Mouse (Mus musculus): Measurements from ENCODE around the gene Pheta2. TPM values are rescaled to one million over a fixed set of nuclear protein-coding genes. Genes with fewer than 3 reads are reported as not detected.
"Not testable (repeated sequence)": the region's sequence is repeated elsewhere in the genome, so short reads cannot be mapped to it uniquely, and the experiment has no call there.

Gene Pheta2
- polyA plus RNA-seq, 1 experiment = 1.8 TPM

GRCm38 (mm10) chr15:82358431-82359260 lies 19.9 kb downstream of the Pheta2 start:
- H3K36me3 ChIP-seq (ENCODE audit: control insufficient read depth) = no peaks in the 10 kb centered on the region
- H3K4me1 ChIP-seq (ENCODE audit: control insufficient read depth) = peaks cover 14% of the 10 kb centered on the region
- no peaks in the 10 kb centered on the region for H3K27me3 ChIP-seq (ENCODE audit: control insufficient read depth)
- TF ChIP-seq TAL1 (IDR thresholded peaks at IDR 0.05; ENCODE audit: low read length) = no peak
- TF ChIP-seq GATA1 (IDR thresholded peaks at IDR 0.05; ENCODE audit: low read length) = no peak
- peak overlapping the region; percentile 1 for H3K4me3 ChIP-seq (replicated peaks)
- peaks cover 6% of the 10 kb centered on the region for H3K9me3 ChIP-seq (ENCODE audit: control insufficient read depth, low read length)

DNA sequence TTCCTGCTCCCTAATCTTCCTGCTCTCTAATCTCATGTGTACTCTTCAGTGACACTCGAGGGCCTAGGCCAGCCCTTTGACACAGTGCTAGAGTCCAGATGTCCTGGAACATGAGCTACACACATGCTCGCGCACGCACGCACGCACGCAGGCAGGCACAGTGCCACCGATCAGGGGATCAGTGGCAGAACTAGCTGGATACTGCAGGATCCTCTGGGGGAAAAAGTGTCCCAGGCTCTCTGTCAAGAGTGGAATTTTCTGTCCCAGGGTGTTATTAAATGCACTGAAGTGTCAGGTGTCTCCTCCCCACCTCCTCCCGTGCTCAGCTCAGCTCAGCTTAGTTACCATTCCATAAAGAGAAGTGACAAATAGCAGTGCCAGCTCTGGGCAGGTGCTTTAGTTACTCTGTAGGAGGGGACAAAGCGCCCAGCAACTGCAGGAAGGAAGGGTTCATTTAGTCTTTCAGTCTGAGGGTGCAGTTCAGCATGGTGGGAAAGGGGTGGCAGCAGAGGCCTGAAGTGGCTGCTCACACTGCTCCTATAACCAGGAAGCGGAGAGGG lies 22.8 kb downstream of the Pheta2 start:
- TF ChIP-seq TAL1 (IDR thresholded peaks at IDR 0.05; ENCODE audit: low read length) = no peak
- TF ChIP-seq GATA1 (IDR thresholded peaks at IDR 0.05; ENCODE audit: low read length) = no peak
- no peak overlapping the region for H3K4me3 ChIP-seq (replicated peaks)
- H3K9me3 ChIP-seq (ENCODE audit: control insufficient read depth, low read length) = no peaks in the 10 kb centered on the region

GRCm38 (mm10) chr15:82362234-82362633 lies 23.5 kb downstream of the Pheta2 start:
- TF ChIP-seq TAL1 (IDR thresholded peaks at IDR 0.05; ENCODE audit: low read length) (no peak), GATA1 (IDR thresholded peaks at IDR 0.05; ENCODE audit: low read length) (no peak)
- H3K4me1 ChIP-seq (ENCODE audit: control insufficient read depth) = no peaks in the 10 kb centered on the region
- no peaks in the 10 kb centered on the region for H3K9me3 ChIP-seq (ENCODE audit: control insufficient read depth, low read length)

More for the DNA sequence above, 22.8 kb downstream of the Pheta2 start:
- Histone ChIP-seq H3K4me1 (ENCODE audit: control insufficient read depth) (no peaks in the 10 kb centered on the region; the same call in 1 of the 2 replicates), H3K27me3 (ENCODE audit: control insufficient read depth) (no peaks in the 10 kb centered on the region), H3K36me3 (ENCODE audit: control insufficient read depth) (no peaks in the 10 kb centered on the region)

DNA sequence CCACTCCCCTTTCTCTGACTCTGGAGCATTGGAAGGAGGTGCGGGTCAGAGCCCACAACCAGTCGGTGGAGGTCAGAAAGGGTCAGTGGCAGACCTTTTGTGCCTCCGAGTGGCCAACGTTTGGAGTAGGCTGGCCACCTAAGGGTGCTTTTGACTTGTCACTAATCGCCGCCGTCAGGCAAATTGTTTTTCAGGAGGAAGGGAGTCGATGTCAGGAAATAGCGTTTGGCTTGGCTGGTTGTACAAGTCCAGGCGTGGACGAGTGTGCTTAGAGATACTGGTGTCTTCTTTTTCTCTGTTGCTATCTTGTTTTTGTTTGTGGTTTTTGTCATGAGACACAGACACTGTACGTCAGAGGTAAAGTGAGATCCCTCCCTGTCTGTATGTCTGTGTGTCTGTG lies 25.1 kb downstream of the Pheta2 start:
- H3K9me3 ChIP-seq (ENCODE audit: control insufficient read depth, low read length); H3K4me3 ChIP-seq (replicated peaks); H3K36me3 ChIP-seq (ENCODE audit: control insufficient read depth); H3K4me1 ChIP-seq (ENCODE audit: control insufficient read depth); H3K27me3 ChIP-seq (ENCODE audit: control insufficient read depth): not testable (repeated sequence)

More at GRCm38 (mm10) chr15:82362234-82362633, 23.5 kb downstream of the Pheta2 start:
- no peaks in the 10 kb centered on the region for H3K27me3 ChIP-seq (ENCODE audit: control insufficient read depth)
- H3K36me3 ChIP-seq (ENCODE audit: control insufficient read depth) = no peaks in the 10 kb centered on the region
- H3K4me3 ChIP-seq (replicated peaks) = no peak overlapping the region

DNA sequence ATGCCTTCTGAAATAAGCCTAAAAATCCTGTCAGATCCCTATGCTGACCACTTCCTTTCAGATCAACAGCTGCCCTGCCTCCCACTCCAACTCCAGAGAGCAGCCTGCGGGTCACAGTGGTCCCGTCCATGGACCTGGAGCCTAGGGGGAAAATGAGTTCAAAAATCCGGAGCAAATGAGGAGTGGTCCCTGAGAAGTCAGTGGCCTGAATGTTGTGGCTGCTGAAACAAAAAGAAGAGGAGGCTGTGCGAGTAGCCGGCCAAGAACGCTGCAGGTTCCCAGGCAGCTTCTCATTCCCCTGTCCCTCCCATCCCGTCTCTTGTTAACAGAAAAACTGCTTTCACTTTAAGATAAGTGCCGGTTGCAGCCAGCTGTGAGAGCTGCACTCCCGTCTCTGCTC lies 25.8 kb downstream of the Pheta2 start:
- H3K4me3 ChIP-seq (replicated peaks); H3K9me3 ChIP-seq (ENCODE audit: control insufficient read depth, low read length); H3K27me3 ChIP-seq (ENCODE audit: control insufficient read depth); H3K4me1 ChIP-seq (ENCODE audit: control insufficient read depth); H3K36me3 ChIP-seq (ENCODE audit: control insufficient read depth): not testable (repeated sequence)

- Histone ChIP-seq H3K4me3 (replicated peaks) (no peak overlapping the region), H3K36me3 (ENCODE audit: control insufficient read depth) (peaks cover 4% of the 10 kb centered on the region; the same call in 1 of the 2 replicates), H3K4me1 (ENCODE audit: control insufficient read depth) (no peaks in the 10 kb centered on the region), H3K9me3 (ENCODE audit: control insufficient read depth, low read length) (no peaks in the 10 kb centered on the region), H3K27me3 (ENCODE audit: control insufficient read depth) (no peaks in the 10 kb centered on the region)
- no peak for TF ChIP-seq TAL1 (IDR thresholded peaks at IDR 0.05; ENCODE audit: low read length)
- no peak for TF ChIP-seq GATA1 (IDR thresholded peaks at IDR 0.05; ENCODE audit: low read length)
Measured at GRCm38 (mm10) chr15:82368146-82368545, 29.4 kb downstream of the Pheta2 start.

DNA sequence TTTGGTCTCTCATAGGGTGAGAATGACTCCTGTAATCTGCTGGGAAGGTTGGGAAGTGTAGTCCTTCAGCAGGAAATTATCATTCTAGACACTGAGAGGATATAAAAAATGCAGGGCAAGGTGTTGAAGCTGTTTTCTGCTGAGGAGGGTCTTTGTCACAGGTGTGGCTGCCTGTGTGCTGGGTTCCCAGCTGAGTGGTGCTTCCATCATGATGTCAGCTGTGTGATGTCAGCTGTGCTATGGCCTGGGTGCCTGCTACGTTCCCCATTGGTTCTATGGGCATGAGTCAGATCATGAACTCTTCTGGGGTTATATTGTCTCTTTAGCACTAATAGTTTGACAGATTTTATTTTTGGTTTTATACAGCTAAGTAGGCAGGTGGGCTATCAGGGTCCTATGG lies 30.1 kb downstream of the Pheta2 start:
- no peaks in the 10 kb centered on the region for H3K9me3 ChIP-seq (ENCODE audit: control insufficient read depth, low read length)
- H3K36me3 ChIP-seq (ENCODE audit: control insufficient read depth) = peaks cover 8% of the 10 kb centered on the region; the same call in 1 of the 2 replicates
- no peaks in the 10 kb centered on the region for H3K4me1 ChIP-seq (ENCODE audit: control insufficient read depth)
- no peak for TF ChIP-seq GATA1 (IDR thresholded peaks at IDR 0.05; ENCODE audit: low read length)
- no peak for TF ChIP-seq TAL1 (IDR thresholded peaks at IDR 0.05; ENCODE audit: low read length)
- no peaks in the 10 kb centered on the region for H3K27me3 ChIP-seq (ENCODE audit: control insufficient read depth)
- no peak overlapping the region for H3K4me3 ChIP-seq (replicated peaks)

- Histone ChIP-seq H3K4me3 (replicated peaks) (no peak overlapping the region), H3K9me3 (ENCODE audit: control insufficient read depth, low read length) (no peaks in the 10 kb centered on the region), H3K27me3 (ENCODE audit: control insufficient read depth) (0 out of 2 replicates have a peak, but pooled peaks cover 3% of the 10 kb centered on the region), H3K4me1 (ENCODE audit: control insufficient read depth) (no peaks in the 10 kb centered on the region), H3K36me3 (ENCODE audit: control insufficient read depth) (peaks cover 12% of the 10 kb centered on the region; the same call in 1 of the 2 replicates)
- no peak for TF ChIP-seq GATA1 (IDR thresholded peaks at IDR 0.05; ENCODE audit: low read length)
- TF ChIP-seq TAL1 (IDR thresholded peaks at IDR 0.05; ENCODE audit: low read length) = no peak
Measured at GRCm38 (mm10) chr15:82372446-82372845, 33.7 kb downstream of the Pheta2 start.

- no peaks in the 10 kb centered on the region for H3K4me1 ChIP-seq (ENCODE audit: control insufficient read depth)
- no peaks in the 10 kb centered on the region for H3K9me3 ChIP-seq (ENCODE audit: control insufficient read depth, low read length)
- TF ChIP-seq TAL1 (IDR thresholded peaks at IDR 0.05; ENCODE audit: low read length) = no peak
- TF ChIP-seq GATA1 (IDR thresholded peaks at IDR 0.05; ENCODE audit: low read length) = no peak
- 0 out of 2 replicates have a peak, but pooled peaks cover 3% of the 10 kb centered on the region for H3K27me3 ChIP-seq (ENCODE audit: control insufficient read depth)
- no peak overlapping the region for H3K4me3 ChIP-seq (replicated peaks)
- peaks cover 12% of the 10 kb centered on the region; the same call in 1 of the 2 replicates for H3K36me3 ChIP-seq (ENCODE audit: control insufficient read depth)
Measured at GRCm38 (mm10) chr15:82372991-82373390, 34.2 kb downstream of the Pheta2 start.

All from erythroblast, embryonic 14.5 days (primary cell).